Mouse (Mus musculus) neural tube, embryonic 12.5 days (tissue): ENCODE data around the gene Rpl27a. TPM values are rescaled to one million over a fixed set of nuclear protein-coding genes. Genes with fewer than 3 reads are reported as not detected.

Source experiments
- ATAC-seq: fragments of 200-750 bp; cut with Nextera tagmentation; 2 replicates; pipeline ENCODE4 v1.8.0; 2017; ENCODE audit warnings: low read depth, mild to moderate bottlenecking, moderate TSS enrichment, moderate library complexity; ENCODE audit not compliant: low FRiP score
- H3K27ac ChIP-seq: fragments of 300-500 bp; sonication (generic); 2 replicates; pipeline ENCODE4 v1.5.1; 2016
- H3K27me3 ChIP-seq: fragments of 300-500 bp; sonication (generic); replicated peaks from 2 replicates; pipeline ENCODE4 v1.6.1; 2016; ENCODE audit warnings: mild to moderate bottlenecking
- H3K36me3 ChIP-seq: fragments of 300-500 bp; sonication (generic); 2 replicates; pipeline ENCODE4 v1.6.1; 2016; ENCODE audit warnings: mild to moderate bottlenecking
- H3K4me1 ChIP-seq: fragments of 300-500 bp; sonication (generic); 2 replicates; pipeline ENCODE4 v1.6.1; 2016
- H3K4me2 ChIP-seq: fragments of 300-500 bp; sonication (generic); replicated peaks from 2 replicates; pipeline ENCODE4 v1.6.1; 2016; ENCODE audit warnings: mild to moderate bottlenecking
- H3K4me3 ChIP-seq: fragments of 300-500 bp; sonication (generic); 2 replicates; pipeline ENCODE4 v1.5.1; 2016
- H3K9ac ChIP-seq: fragments of 300-500 bp; sonication (generic); 2 replicates; pipeline ENCODE4 v1.6.1; 2016; ENCODE audit warnings: mild to moderate bottlenecking
- H3K9me3 ChIP-seq: fragments of 300-500 bp; sonication (generic); 2 replicates; pipeline ENCODE4 v1.6.1; 2016; ENCODE audit warnings: mild to moderate bottlenecking
- WGBS: fragments of 180-500 bp; shearing (Covaris S2); methylation state at CpG from one replicate; pipeline ENCODE4 v1.1.7; 2016; 5-methylcytosine and 5-hydroxymethylcytosine counted together
- polyA plus RNA-seq: library from polyadenylated mRNA; unstranded; fragments of >200 nt; fragmentation: Nextera tagmentation; extraction: Ambion mirVana; gene quantifications from 2 replicates; pipeline ENCODE4 v1.2.1, GENCODE M21; 2016

The Rpl27a gene
- polyA plus RNA-seq, 1 experiment from 2014 or later, result 88.0 TPM

DNA sequence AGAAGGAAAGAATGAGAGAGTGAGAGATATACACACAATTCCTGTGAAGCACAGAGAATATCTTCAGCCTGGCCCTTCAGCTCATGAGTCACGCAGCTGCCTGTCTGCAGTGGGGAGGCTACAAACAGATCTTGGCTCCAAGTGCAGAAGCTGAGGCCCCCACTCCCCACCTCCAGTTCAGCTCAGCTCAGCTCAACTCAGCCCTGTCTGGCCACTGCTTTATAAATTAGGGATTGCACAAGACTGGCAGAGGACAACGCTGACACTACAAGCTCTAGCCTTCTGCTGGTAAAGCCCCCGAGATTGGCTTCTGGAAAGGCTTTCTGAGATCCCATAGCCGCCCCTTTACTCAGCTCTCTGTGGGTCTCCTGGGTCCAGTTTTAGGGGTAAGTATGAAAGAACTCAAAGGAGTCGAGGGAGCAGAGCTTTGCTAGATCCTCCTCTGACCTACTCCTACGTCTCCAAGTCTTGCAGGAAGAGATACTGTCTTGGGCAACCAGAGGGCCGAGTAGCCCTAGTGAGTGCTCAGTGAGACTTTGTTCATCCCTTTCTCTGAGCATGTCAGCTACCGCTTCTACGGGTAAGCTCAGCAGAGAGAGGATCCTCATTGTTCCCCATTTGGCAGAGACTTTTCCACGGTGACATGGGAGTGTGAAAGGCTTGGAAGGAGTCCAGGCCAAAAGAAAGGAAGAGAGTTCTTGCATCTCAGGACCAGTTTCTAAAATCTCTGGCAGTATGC, 26.5 kb downstream of the Rpl27a start:
- Histone ChIP-seq H3K27ac (no peak overlapping the region), H3K36me3 (peaks cover 41% of the 10 kb centered on the region), H3K4me3 (no peak overlapping the region), H3K27me3 (no peaks in the 10 kb centered on the region), H3K9ac (no peak overlapping the region), H3K4me1 (no peaks in the 10 kb centered on the region), H3K9me3 (no peaks in the 10 kb centered on the region), H3K4me2 (no peak overlapping the region)
- 83% methylated on average over 10 of the region's 10 CpGs for WGBS
- ATAC-seq, result no peak

DNA sequence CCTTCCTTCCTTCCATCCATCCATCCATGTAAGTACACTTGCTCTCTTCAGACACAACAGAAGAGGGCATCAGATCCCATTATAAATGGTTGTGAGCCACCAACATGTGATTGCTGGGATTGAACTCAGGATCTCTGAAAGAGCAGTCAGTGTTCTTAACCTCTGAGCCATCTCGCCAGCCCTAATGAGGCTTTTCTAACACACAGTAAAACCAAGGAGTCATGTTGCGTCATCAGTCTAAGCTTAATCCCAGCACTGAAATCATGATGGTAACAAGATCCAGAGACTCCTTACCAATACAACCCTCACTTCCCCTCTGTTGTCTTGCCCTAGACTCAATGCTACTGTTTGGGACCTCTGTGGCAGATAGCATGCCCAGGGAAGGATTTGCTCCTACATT, 27.2 kb downstream of the Rpl27a start:
- Histone ChIP-seq H3K9ac (no peak overlapping the region), H3K4me2 (no peak overlapping the region), H3K4me3 (no peak overlapping the region), H3K9me3 (no peaks in the 10 kb centered on the region), H3K36me3 (peaks cover 46% of the 10 kb centered on the region), H3K27ac (no peak overlapping the region), H3K4me1 (no peaks in the 10 kb centered on the region), H3K27me3 (no peaks in the 10 kb centered on the region)
- WGBS, result 91% methylated on average over 2 of the region's 2 CpGs
- no peak for ATAC-seq

DNA sequence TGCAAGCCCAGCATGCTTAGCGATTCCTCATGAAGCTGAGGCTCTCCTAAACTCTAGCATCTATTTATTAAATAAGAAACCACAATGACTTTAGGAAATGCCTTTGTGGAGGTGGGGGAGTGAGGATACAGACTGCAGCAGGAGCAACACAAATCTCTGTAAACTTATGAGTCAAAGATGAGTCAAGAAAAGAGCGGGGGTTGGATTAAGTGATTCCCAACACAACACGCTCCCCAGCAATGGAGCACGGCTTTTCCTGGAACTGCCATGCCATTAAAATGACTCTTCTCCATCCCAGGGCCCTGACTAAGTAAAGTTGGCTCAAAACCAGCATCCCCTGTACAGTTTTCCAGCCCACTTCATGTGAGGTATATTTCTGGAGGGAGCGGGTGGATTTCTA, 27.8 kb downstream of the Rpl27a start:
- WGBS, result 96% methylated on average over 5 of the region's 5 CpGs
- Histone ChIP-seq H3K9ac (no peak overlapping the region), H3K36me3 (peaks cover 42% of the 10 kb centered on the region), H3K27me3 (no peaks in the 10 kb centered on the region), H3K9me3 (no peaks in the 10 kb centered on the region), H3K4me3 (no peak overlapping the region), H3K27ac (no peak overlapping the region), H3K4me2 (no peak overlapping the region), H3K4me1 (no peaks in the 10 kb centered on the region)
- no peak for ATAC-seq

DNA sequence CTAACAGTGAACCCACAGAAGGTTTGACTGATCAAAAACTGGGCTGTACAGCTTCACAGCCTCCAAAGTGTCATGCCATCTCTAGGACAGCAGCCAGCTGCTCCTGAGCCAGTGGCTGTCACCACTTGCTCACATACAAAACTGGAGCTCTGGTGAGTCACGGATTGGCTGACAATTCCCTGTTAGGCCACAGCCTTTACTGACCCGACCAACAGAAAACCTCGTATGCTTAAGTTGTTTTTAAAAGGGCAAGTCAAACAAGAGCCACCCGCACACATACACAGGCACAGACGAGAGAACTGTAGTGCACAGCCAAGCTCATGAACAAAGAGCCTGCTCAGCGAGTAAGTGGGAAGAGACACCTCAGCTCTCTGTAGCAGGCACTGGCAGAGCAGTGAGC, 40.6 kb downstream of the Rpl27a start:
- Histone ChIP-seq H3K4me3 (no peak overlapping the region), H3K9me3 (no peaks in the 10 kb centered on the region), H3K4me1 (peaks cover 11% of the 10 kb centered on the region; the same call in 1 of the 2 replicates), H3K27ac (no peak overlapping the region), H3K4me2 (no peak overlapping the region), H3K9ac (no peak overlapping the region), H3K36me3 (peaks cover 14% of the 10 kb centered on the region), H3K27me3 (no peaks in the 10 kb centered on the region)
- 61% methylated on average over 6 of the region's 6 CpGs for WGBS
- no peak for ATAC-seq

DNA sequence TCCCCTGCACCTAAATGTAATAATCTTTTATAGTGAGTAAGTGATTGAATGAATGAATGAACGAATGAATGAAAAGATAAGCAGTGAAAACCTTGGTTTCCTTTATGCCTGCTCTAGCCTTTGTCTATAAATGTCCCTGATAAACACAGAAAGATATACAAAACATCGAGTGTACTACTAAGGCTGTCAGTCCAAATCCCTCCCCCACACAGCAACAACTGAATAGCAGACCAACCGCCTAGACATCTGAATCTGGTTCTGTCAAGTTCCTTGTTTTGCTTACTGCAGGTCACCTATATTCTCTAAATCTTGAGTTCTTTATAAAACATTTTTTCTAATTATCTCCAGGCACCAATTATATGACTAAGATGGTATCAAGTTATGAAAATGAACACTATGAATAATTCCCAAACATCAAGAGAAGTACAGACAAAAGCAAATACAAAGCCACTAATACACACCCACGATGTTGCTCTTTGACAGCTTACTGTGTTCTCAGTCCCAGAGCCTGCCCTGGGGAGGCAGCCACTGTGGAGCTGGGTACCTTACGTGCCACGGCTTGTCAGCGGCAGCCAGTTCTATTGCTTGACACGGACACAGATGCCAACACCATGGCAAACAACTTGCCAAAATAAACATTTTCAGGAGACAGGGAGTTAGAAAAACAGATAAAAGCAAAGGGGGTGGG, 42.7 kb downstream of the Rpl27a start:
- 76% methylated on average over 8 of the region's 8 CpGs for WGBS
- no peak for ATAC-seq
- H3K4me2 ChIP-seq, result no peak overlapping the region
- 0 out of 2 replicates have a peak, but pooled peaks cover 3% of the 10 kb centered on the region for H3K36me3 ChIP-seq
- H3K4me1 ChIP-seq, result peaks cover 11% of the 10 kb centered on the region; the same call in 1 of the 2 replicates
- no peaks in the 10 kb centered on the region for H3K9me3 ChIP-seq
- H3K27me3 ChIP-seq, result no peaks in the 10 kb centered on the region
- H3K27ac ChIP-seq, result no peak overlapping the region
- no peak overlapping the region for H3K9ac ChIP-seq
- H3K4me3 ChIP-seq, result no peak overlapping the region

DNA sequence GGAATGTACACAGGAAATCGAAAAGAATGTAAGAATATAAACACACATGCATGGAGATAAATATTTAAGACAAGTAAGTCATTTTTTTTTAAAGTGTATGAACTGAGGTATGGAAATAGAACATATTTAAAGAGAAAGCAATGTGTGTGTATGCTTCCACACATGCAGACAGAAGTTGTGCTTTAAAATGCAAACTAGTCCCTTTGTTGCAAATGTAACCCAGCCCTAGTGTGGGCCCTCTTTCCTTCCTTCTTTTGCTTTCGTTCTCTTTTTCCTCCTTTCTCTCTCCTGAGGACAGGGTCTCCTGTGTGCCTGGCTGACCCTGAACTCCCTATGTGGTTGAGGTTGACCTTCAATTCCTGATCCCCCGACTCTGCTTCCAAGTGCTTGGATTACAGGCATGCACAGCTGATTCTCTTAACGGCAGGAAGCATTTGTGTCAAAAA, 43.2 kb downstream of the Rpl27a start:
- peaks cover 11% of the 10 kb centered on the region; the same call in 1 of the 2 replicates for H3K4me1 ChIP-seq
- H3K27ac ChIP-seq, result no peak overlapping the region
- H3K4me3 ChIP-seq, result no peak overlapping the region
- no peaks in the 10 kb centered on the region for H3K27me3 ChIP-seq
- ATAC-seq, result no peak
- 65% methylated on average over 4 of the region's 4 CpGs for WGBS
- H3K9ac ChIP-seq, result no peak overlapping the region
- H3K9me3 ChIP-seq, result no peaks in the 10 kb centered on the region
- H3K36me3 ChIP-seq, result no peaks in the 10 kb centered on the region
- no peak overlapping the region for H3K4me2 ChIP-seq

DNA sequence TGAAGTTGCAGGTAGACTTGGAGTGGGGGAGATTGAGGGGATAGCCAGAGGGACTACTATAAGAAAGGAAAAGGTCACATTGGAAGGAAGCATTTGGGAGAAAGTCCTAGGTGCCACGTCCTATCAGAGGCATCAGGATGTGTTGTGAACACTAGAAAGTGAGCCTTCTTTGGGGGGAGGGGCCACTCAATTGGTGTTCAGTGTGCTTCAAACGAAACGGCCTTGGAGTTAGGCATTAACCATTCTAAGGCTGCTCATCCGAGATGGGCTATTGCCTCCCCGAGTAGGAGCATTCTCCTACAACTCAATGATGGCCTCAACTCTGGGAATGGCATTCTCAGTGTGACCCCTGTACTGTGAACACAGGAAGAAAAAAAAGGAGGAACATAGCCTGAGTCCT, 43.7 kb downstream of the Rpl27a start:
- no peak for ATAC-seq
- Histone ChIP-seq H3K36me3 (no peaks in the 10 kb centered on the region), H3K4me3 (no peak overlapping the region), H3K4me1 (peaks cover 11% of the 10 kb centered on the region; the same call in 1 of the 2 replicates), H3K9me3 (no peaks in the 10 kb centered on the region), H3K9ac (no peak overlapping the region), H3K27ac (no peak overlapping the region), H3K27me3 (no peaks in the 10 kb centered on the region), H3K4me2 (no peak overlapping the region)
- WGBS, result 43% methylated on average over 5 of the region's 5 CpGs

DNA sequence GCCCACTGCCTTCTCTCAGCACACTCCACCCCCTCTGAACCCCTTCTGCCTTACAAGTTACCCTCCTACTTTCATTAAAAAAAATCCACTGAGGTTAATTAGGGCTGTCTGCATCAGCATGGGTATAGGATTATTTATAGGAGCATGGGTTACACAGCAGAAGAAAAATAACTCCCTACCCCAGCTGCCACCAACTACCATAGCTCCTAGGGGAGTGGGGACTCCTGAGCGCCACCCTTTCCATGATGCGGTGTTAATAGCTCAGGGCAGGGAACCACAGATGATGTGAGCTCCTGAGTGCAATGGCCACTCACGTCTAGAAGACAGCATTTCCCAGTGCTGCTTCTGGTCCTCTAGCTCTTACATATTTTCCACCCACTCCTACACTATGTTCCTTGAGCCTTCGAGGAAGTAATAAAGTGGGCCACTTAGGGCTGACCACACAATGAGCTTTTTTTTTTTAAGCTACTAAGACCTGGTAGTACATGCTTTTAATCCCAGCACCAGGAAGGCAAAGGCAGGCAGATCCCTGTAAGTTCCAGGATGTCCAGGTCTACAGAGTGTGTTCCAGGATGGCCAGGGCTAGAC, 44.9 kb downstream of the Rpl27a start:
- ATAC-seq, result no peak
- H3K4me1 ChIP-seq, result peaks cover 11% of the 10 kb centered on the region; the same call in 1 of the 2 replicates
- H3K4me3 ChIP-seq, result no peak overlapping the region
- WGBS, result 67% methylated on average over 4 of the region's 4 CpGs
- H3K27ac ChIP-seq, result no peak overlapping the region
- no peaks in the 10 kb centered on the region for H3K36me3 ChIP-seq
- H3K9me3 ChIP-seq, result no peaks in the 10 kb centered on the region
- H3K9ac ChIP-seq, result no peak overlapping the region
- no peaks in the 10 kb centered on the region for H3K27me3 ChIP-seq
- no peak overlapping the region for H3K4me2 ChIP-seq

DNA sequence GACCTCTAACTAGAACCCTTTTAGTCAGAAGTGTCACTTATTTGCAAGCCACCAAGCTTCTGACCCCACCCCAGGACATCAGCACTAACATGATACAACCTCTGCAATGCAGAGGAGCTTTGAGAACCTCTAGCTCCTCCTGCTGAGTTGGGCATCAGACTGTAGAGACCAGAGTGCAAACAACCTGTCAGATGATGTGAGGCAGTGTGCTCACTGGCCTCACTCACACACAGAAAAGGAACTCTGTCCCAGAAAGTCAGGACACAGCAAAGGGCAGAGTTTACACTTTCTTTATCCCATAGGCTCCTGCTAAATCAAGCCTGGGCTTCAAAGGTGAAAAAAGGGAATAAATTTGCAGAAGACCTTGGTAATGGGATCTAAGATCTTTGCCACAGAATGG, 47.4 kb downstream of the Rpl27a start:
- Histone ChIP-seq H3K4me3 (no peak overlapping the region), H3K9me3 (no peaks in the 10 kb centered on the region), H3K27me3 (no peaks in the 10 kb centered on the region), H3K27ac (no peak overlapping the region), H3K4me1 (0 out of 2 replicates have a peak, but pooled peaks cover 6% of the 10 kb centered on the region), H3K9ac (no peak overlapping the region), H3K36me3 (no peaks in the 10 kb centered on the region), H3K4me2 (no peak overlapping the region)
- ATAC-seq, result no peak

DNA sequence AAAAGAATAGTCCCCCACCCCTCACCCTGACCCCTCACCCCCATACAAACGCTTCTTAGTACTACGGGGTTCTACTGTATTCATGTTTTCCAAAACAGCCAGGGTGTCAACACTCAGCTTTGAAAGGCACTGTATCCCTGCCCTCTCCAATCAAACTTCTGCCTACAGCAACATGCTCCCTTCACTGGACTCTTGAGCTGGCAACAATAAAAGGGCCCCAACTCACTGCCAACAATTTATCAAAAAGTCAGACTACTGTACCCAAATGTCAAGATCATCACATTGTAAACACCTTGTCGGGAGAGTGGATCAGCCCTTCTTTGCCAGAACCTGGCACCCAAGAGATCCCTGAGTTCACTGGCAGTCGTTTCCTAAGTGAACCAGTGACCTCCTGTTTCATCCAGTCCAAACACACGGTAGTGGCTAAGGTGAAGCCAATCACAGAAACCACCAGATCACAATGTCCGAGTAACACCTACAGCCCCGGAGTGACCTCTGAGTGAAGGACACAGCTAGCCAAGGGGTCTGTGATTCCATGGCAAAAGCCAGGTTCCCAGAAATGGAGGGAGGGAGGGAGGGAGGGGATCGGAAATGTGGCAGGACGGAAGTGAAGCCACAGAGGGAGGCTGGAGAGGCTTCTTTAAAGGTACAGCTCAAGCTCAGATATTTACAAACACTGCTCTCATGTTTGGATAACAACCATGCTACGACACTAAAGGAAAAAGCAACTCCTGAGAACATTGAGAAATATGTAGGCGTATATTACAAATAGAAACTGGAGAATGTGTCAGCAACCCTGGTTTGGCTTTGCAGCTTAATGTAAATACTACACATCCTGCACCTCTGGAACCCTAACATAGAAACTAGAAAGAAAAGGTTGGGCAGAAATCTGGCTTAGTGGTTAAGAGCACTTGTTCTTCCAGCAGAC, 48.2 kb downstream of the Rpl27a start:
- no peaks in the 10 kb centered on the region for H3K36me3 ChIP-seq
- no peaks in the 10 kb centered on the region for H3K27me3 ChIP-seq
- no peak overlapping the region for H3K4me2 ChIP-seq
- no peak overlapping the region for H3K9ac ChIP-seq
- H3K4me1 ChIP-seq, result 0 out of 2 replicates have a peak, but pooled peaks cover 6% of the 10 kb centered on the region
- ATAC-seq, result no peak
- H3K4me3 ChIP-seq, result no peak overlapping the region
- H3K9me3 ChIP-seq, result no peaks in the 10 kb centered on the region
- H3K27ac ChIP-seq, result no peak overlapping the region
- 85% methylated on average over 11 of the region's 11 CpGs for WGBS

DNA sequence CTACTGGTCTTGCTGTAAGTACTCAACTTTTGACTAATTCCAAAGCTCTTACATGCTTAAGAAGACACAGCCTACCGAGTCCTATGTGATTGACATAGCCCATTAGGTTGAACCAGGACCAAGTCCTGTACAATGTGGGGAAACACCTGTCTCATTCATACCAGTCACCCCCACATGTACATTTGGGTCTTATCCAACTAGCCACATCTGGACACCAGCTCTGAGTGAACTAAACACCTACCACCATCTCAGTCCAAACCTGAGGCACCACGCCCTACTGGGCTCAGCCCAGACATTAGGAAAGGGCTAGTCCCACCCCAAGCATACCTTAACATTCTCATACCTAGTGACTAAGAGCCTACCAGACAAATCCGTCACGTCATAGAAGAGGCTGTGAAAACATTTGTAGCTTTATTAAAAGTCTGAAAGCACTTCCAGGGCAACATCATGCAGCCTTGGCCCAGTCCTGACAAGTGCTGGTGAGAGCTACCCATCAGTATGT, 49.5 kb downstream of the Rpl27a start:
- Histone ChIP-seq H3K9ac (no peak overlapping the region), H3K9me3 (no peaks in the 10 kb centered on the region), H3K27ac (no peak overlapping the region), H3K27me3 (no peaks in the 10 kb centered on the region), H3K4me2 (no peak overlapping the region), H3K4me3 (no peak overlapping the region), H3K36me3 (no peaks in the 10 kb centered on the region), H3K4me1 (0 out of 2 replicates have a peak, but pooled peaks cover 5% of the 10 kb centered on the region)
- no peak for ATAC-seq
- WGBS, result 93% methylated on average over 4 of the region's 4 CpGs
